Mouse (Mus musculus) layer of hippocampus, adult 9-11 months (tissue): Measurements from ENCODE around the gene Slx4ip.

Source experiments
- DNase-seq: peaks from one replicate; pipeline ENCODE4 v3.0.0; 2022

Slx4ip gene

GRCm38 (mm10) chr2:137109321-137110213 is 218.5 kb downstream of the Slx4ip start:
- DNase-seq: no peak

- no peak for DNase-seq
Measured at GRCm38 (mm10) chr2:137110214-137110898, 219.3 kb downstream of the Slx4ip start.

- no peak for DNase-seq
Measured at GRCm38 (mm10) chr2:137113288-137114061, 222.5 kb downstream of the Slx4ip start.

- DNase-seq: peak; percentile 76
Measured at GRCm38 (mm10) chr2:137114248-137115096, 223.5 kb downstream of the Slx4ip start.

DNA sequence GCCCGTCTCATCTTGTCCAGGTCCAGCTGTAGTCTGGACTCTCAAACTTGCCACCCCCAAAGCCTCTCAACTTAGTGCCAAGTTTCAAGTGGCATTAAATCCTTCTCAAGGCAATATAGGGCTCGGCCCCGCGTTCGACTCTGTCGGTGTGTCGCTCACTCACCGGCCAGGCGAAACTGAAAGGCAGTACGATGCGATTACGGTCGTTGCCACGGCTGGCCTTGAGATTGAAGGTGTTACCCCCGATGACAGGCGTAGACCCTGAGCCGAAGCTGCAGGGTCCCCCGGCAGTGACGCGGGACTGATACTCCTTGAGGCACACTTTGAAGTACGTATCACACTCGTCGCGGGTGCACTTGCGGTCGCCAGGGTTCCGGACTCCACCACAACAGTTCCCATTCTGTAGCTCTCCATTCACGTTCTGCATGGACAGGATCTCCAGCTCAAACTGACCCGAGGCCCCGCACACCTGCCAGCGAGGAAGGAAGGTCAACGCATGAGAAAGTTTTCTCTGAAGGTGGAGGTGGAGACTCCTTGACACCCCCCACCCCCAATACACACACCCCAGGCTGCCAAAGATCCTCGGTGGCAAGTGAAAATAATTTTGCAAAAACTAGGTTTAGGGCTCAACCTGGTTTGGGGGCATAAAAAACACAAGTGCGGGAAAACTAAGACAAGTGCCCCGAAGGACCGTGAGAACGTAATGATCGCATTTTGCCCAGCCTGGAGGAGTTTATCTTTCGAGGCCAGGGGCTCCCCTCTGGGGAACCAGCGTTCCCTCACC is 224.4 kb downstream of the Slx4ip start:
- no peak for DNase-seq

DNA sequence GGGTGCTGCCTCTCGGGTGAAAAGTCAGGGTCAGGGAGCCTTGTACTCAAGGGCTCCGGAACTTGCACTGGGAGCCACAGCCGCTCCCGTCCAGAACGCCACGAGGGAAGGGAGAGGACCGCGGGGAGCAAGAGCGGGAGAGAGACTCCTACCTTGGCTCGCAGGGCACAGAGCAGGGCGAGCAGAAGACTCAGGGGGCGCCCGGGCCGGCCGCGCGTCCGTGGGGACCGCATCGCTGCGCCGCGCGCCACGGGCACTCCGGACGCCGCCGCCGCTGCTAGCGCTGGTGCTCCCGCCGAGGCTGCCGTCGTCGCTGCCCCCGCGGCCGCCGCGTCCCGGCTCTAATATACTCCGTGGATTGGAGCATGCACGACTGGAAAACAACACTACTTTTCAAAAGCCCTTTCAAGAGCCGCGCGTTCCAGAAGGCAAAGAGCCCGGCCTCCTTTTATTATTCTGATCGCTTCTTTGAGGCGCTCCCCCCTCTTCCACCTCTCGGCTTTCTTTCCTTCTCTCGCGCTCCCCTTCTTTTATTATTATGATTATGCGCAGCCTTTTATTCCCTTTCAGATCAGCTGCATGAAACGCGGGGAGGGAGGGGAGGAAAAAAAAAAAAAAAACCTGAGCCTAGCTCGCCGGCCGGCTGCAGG is 225.1 kb downstream of the Slx4ip start, which contains the start of gene Jag1:
TSS of gene Jag1 (minus strand) at position 620 of the 650 bp plus-strand sequence.
- DNase-seq: no peak

GRCm38 (mm10) chr2:137116675-137117320 is 225.8 kb downstream of the Slx4ip start:
- DNase-seq: peak; percentile 87

GRCm38 (mm10) chr2:137117321-137117690 is 226.3 kb downstream of the Slx4ip start:
- peak; percentile 49 for DNase-seq
